Mouse (Mus musculus) kidney, postnatal 36 days (tissue): Measurements from ENCODE around the gene Egflam.

Source experiments
- DNase-seq, 2 experiments: peaks; one replicate each; pipeline ENCODE4 v3.0.0; 2021 to 2022; ENCODE audit warnings: mixed read lengths in 2 of 2

Gene Egflam

GRCm38 (mm10) chr15:7167906-7168532, 230.2 kb downstream of the Egflam start:
- DNase-seq: peak in 1 of 2 experiments; percentile 37

DNA sequence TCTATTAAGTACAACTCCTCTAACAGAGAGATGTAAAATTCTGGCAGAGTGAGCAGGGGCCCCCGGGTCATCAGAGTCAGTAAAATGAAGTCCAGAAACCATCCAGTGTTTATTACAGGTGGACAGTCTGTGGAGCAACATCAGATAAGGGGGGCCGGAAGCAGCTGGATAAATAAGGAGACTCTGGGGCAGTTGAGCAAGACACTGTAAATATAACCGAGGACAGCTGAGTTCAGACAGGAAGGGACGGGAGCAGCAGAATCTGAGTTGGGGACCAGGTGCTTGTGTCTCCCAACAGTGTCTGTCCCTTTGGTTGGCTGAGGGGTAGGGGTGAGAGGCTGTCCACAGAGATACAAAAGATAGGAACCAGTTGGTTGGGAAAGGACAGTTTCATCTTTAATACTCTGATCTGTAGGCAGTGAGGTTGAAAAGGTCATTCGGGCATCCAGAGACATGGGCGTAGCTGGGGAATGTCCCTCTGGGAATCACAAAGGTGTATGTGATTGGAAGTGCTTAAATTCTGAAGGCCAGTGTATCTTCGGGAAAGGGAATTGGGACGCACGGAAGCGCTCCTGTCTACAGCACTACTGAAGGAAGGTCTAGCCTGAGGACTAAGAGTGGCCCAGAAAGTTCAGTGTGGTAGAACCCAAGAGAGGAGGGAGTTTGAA, 230.8 kb downstream of the Egflam start:
- DNase-seq: no peak

- DNase-seq: no peak
These were observed 231.5 kb downstream of the Egflam start for GRCm38 (mm10) chr15:7166735-7167134.

- DNase-seq: no peak
These were observed 234.3 kb downstream of the Egflam start for GRCm38 (mm10) chr15:7163851-7164250.

DNA sequence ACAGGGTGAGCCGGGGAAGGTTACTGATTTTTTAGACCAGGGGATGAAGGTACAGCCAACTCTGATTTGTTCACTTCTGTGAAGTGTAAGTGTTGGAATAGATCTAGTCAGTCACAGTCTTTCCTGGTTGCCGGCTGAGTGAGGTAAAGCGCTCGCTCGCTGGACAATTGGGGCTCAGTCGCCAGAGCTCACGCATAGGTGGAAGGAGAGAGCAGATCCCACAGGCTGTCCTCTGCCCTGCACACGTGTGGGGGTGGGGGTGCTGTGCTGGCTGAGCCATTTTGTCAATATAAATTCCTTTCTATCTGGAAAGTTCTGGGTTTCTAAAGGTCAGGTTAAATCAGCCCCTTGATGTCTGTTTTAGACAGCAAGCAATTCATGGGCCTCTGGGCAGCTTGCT, 237.9 kb downstream of the Egflam start:
- no peak for DNase-seq

DNA sequence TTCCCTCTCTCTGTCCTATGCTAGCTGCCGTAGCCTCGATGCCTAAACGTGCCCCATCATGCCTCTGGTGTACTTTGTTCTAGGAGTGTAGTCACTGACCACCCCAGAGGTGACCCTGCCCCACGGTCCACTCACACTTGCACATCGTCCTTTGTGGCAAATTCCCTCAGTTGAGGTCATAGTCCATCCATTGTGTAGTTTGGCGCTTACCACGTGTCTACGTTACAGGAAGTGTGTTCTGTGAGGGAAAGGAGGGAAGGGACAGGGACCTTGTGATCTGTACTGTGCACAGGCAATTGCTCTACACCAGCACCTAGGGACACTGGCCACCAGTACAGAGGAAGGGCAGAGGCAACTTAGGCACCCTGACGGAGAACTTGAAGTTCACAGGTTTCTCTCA, 238.3 kb downstream of the Egflam start:
- DNase-seq: peak; percentile 59 to 62

DNA sequence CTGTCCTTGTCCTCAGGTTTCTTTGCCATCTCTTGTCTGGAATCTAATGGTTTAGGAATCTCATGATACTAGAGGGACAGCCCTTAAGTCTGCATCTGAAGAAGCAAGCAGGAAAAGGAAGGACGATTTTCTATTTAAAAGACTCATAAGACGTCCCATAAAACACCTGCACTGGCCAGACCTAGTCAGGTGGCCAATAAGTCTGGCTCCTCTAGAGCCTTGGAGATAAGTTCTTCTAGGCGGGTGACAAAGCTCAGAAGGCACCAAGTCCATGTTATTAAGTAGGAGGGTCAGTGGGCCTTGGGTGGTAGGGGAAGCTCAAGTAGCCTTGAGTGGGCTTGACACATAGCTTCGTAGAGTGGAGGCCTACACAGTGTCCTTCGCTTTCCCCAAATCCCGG, 240.5 kb downstream of the Egflam start:
- DNase-seq: no peak
